Mouse (Mus musculus) thymus, adult 2 months (tissue): ENCODE data around the gene Rcor2.

Experiments
- CTCF ChIP-seq: fragments of 200-500 bp; IDR thresholded peaks from 2 replicates; pipeline ENCODE4 v1.5.1; 2012; ENCODE audit warnings: mild to moderate bottlenecking, control low read depth, low read length, moderate library complexity, borderline replicate concordance; ENCODE audit not compliant: control insufficient read depth, poor library complexity, insufficient read depth; ENCODE audit errors: extremely low read depth
- POLR2A ChIP-seq: fragments of 200-500 bp; IDR thresholded peaks from 2 replicates; pipeline ENCODE4 v1.6.1; 2012; ENCODE audit warnings: mild to moderate bottlenecking, low read length, control low read depth, moderate library complexity; ENCODE audit not compliant: control insufficient read depth, poor library complexity, insufficient read depth; ENCODE audit errors: extremely low read depth

DNA sequence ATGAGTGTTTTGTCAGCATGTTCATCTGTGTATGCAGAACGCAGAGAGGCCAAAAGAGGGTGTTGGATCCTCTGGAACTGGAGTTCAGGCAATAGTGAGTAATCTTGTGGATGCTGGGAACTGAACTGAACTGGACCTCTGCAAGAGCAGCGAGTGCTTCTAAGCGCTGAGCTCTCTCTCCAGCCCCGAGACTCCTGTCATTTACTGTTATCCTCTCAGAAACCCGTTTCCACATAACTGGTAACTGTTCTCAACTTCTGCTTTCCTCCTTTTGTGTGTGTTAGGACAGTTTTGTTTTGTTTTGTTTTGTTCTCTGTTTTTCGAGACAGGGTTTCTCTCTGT, 49.2 kb upstream of the Rcor2 start:
- TF ChIP-seq CTCF (no peak), POLR2A (no peak)
